Mouse (Mus musculus) cerebellum, adult 18-20 months (tissue): Measurements from ENCODE around the gene Mpp2.

Experiments
- DNase-seq, 2 experiments: peaks; one replicate each; pipeline ENCODE4 v3.0.0; 2021

The Mpp2 gene

GRCm38 (mm10) chr11:102070426-102070825, 17.9 kb downstream of the Mpp2 start:
- no peak for DNase-seq

- no peak for DNase-seq
Observed at GRCm38 (mm10) chr11:102069633-102070032, 18.7 kb downstream of the Mpp2 start.

GRCm38 (mm10) chr11:102068969-102069368, 19.3 kb downstream of the Mpp2 start:
- DNase-seq: no peak

DNA sequence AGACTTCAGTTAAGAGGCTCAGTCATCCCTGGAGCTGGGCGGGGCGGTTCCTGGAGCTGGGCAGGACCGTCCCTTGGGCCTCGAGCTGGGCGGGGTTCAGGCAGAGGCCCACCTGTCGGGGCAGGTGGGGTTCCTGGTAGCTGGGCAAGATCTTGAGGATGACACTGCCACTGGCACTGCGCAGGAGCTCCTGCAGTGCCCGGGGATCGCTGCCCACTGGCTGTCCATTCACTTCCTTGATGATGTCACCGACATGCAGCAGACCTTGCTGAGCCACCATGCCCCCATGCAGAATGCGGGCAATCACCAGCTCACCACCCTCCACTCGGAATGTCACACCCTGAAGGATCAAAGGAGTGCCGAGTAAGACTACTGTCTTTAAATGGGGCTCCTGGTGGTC, 25.2 kb downstream of the Mpp2 start:
- peak; percentile 27 to 35 for DNase-seq

DNA sequence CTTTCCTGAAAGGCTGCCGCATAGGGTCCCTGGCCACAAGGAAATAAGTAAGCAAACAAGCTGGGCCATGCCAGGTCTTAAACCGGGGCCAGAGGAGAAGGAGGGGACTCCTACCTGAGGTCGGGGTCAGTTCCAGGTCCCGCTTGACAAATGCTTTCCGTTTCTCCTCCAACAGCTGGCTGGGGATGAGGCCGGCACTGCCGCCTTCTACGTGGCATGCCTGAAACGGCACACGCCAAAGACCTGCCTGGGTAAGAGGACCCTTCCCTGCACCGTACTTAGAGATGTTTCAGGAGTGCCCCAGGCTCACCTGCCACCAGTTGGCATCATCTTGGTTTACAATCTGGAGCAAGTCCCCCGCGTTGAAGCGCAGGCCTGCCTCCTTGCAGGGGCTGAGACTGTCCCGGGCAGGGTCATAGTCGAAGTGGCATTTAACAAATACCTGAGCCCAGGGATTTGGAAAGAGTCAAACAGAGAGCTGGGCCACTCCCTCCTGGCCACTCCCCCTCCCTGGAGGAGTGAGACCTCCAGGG, 26.3 kb downstream of the Mpp2 start:
- DNase-seq: peak in 1 of 2 experiments; percentile 23

DNA sequence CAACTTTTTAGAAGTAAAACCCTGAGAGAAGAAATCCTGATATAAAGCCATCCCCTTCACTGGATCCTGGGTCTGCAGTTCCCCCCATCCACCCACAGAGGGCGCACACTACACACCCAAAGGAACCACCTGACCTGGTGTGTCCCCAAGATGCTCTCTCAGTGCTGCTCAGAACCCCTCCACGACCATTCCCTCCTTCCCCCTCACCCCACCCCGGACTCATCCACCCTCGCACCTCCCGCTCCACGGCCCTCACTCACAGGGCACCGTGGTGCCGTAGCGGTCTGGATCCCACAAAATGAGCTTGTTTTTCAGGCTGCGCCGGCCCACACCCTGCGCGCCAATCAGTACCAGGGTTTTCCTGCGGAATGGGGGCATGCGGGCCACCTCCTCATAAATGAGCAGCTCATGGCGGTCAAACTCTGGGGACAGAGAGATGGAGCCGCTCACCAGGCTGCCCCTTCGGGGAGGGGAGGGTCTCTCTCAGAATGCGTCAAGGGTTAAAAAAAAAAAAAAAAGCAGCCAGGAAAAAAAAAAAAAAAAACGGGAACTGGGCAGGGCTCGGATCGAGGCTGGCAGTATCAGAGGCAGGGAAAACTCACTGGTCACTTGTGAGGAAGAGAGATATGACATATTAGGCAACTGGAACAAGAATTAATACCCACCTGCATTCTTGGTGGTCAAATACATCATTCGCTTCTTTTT, 26.9 kb downstream of the Mpp2 start:
- DNase-seq: peak; percentile 84 to 90

GRCm38 (mm10) chr11:102053847-102054246, 34.5 kb downstream of the Mpp2 start:
- peak; percentile 71 to 83 for DNase-seq

DNA sequence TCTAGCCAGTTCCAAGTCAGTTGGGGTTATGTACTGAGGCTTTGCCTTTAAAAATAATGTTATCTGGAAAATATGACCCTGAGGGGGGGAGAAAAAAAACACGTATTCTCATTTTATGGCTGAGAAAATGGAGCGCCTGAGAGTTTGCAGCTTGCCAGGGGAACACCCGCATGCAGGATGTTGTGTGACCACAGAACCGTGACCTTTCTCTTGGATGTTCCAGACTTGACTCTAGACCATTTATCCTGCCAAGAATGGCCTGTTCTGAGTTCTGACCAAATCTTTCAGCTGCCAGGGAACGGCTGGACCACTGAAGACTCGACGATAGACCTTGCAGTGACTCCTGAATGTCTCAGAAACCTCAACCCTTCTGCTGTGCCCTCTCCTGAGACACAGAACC, 35.1 kb downstream of the Mpp2 start:
- DNase-seq: no peak

DNA sequence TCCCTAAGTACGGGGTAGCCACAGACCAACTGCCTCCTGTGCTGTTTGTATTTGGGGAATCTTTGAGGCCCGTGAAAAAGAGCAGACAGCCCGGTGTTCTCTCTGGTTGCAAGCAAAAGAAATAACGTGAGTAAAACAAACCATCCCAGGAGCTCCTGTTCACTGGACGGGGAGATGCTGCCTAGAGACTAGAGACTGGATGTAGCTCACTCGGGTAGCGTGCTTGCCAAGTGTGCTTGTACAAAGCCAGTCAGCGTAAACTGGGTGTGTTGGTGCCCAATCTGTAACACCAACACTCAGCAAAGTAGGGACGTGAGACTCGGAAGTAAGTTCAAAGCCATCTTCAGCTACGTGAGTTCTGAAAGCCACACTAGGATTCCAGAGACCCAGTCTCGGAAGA, 35.6 kb downstream of the Mpp2 start:
- DNase-seq: no peak

DNA sequence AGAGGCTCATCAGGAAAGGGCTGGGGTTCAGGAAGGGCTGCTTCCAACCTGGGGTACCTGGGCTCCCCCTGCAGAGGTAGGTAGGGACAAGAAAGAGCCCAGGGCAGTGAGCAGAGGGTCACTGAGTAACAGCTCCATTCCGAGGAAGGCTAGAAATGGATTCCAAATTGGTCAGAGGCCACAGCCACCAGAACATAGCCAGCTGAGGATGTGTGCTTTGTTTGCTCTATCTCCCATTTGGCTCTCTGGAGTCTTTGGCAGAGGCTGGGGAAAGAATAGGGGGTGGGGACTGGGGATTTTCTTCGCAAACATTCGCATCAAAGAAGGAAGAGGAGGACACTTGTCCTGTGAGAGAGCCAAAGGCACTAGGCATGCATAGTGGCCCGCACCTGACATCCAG, 36.4 kb downstream of the Mpp2 start:
- DNase-seq: no peak

DNA sequence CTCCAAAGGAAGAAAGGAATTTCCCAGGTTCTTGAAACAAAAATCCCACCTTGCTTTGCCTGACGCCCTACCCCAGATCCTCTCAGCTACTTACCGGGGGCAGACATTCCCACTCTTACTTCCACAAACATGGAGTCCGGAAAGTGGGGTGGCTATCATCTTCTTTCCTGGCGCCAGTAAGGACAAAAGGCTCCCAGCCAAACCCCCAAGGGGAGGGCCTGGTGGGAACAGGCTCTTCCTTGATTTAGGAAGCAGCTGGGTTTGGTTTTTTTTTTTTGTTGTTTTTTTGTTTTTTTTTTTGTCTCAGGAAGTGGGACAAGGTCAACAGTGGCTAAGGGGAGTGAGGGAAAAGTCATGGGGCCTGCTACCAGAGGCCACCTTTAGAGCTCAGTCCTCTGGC, 36.8 kb downstream of the Mpp2 start:
- DNase-seq: no peak

DNA sequence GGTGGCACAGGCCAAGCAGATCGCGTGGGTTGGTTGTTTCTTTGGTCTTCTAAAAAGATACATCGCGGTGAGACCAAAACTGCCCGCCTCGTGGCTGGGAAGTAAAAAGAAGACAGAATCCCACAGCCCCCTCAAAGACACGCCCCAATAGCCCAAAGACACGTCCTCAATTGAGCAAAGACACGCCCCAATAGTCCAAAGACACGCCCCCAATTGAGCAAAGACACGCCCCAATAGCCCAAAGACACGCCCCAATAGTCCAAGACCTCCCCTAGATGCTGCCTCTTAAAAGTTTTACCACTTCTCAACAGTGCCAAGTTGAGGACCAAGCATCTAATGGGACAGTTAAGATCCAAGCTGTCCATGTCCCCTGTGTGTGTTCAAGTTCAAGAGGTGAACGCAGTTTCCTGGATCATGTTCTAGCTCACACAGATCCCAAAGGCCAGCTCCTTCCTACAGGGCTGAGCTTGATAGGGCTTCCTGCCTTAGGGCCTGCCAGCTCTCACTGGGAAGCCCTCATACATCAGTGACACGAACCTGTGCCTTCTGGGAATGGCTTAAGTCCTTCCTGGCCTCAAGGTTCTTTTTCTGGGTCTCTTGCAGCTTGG, 38.3 kb downstream of the Mpp2 start:
- DNase-seq: no peak

- no peak for DNase-seq
Observed at GRCm38 (mm10) chr11:102046607-102047006, 41.7 kb downstream of the Mpp2 start.

- no peak for DNase-seq
Observed at GRCm38 (mm10) chr11:102044691-102045212, 43.6 kb downstream of the Mpp2 start.

DNA sequence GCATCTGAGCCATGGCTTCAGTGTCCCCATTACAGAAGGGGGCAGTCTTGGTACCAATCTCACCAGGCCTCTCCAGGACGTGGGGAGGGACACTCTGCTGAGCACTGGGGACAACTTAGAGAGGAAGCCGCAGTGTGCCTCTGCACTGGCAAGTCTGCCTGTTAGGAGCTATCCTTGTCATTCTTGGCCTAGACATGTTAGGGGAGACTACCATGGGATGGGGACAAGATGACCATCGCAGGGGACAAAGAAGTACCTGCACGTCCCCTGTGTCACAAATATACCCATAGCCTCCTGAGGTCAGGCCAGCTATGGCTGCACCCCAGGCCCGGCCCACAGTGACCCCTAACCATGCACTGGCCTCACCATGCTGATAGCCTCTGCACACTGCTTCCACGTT, 44.9 kb downstream of the Mpp2 start:
- DNase-seq: no peak

- no peak for DNase-seq
Observed at GRCm38 (mm10) chr11:102042971-102043370, 45.3 kb downstream of the Mpp2 start.

DNA sequence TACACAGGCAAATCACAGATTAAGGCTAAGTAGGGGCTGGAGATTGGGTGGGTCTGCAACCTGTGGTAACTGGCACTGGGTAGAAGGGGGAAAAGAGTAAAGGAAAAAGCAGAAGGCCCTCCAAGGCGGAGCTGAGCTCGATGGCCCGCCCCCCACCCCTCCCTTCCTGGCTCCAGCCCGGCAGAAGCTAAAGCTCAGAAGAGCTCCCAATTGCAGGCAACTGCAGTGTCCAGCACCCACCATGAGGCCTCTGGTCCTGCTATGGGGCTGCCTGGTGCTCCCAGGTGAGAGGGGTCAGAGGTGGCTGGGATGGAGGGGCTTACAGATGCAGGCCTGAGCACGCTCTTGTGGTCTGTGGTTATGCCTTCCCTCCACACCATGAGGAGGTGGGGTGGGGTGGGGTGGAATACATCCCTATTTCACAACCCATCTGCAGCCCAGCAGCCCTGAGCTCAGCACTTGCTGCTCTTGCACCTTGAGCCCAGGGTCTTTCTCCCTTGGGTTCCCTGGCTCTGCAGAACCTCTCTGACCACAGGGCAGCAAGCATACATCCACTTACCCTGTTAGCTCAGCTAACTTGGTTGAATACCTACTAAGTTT, 46.9 kb downstream of the Mpp2 start, which contains the start of gene Cd300lg:
Gene Cd300lg, plus strand, starts transcription at position 160 of the 600 bp plus-strand sequence.
- DNase-seq: no peak

- peak in 1 of 2 experiments; percentile 25 for DNase-seq
Observed at GRCm38 (mm10) chr11:102040646-102041045, 47.7 kb downstream of the Mpp2 start.

DNA sequence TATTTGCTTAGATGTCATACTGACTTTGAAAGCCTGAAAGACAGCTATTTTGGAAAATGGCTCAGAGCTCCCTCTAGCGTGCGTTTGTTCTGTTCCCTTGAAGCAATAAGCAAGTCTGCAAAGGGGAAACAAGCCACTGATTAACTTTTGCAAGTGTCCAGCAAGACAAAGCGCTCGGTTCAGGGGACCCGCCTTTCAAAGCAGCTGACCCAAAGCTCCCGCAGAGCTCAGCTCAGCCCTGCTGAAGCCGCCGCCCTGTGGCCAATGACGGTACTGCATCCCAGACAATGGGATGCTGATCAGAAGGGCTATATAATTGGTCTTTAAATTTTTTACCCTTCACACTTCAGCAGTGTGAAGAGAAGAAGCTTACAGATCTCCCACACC, 48.2 kb downstream of the Mpp2 start:
- DNase-seq: peak; percentile 88 to 92

- DNase-seq: peak in 1 of 2 experiments; percentile 26
Observed at GRCm38 (mm10) chr11:102039487-102040137, 48.7 kb downstream of the Mpp2 start.

DNA sequence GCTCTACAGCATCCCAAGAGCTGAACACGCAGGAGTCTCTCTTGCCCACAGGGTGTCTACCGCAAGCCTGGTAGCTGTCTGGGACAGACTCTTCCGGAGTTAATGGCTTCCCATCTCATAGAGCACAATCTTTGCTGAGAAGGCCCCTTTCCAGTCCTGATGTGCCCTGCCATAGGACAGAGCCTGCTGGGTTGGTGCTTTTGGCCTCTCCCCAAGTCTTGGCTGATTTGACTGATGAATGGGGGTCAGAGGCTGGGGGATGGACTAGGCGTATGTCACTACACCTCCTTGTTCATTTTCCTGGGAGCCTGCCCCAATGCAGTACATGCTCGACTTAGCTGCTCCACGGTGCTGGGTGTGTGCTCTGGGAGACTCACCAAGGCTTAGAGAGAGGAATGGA, 50.5 kb downstream of the Mpp2 start:
- DNase-seq: peak in 1 of 2 experiments; percentile 22

DNA sequence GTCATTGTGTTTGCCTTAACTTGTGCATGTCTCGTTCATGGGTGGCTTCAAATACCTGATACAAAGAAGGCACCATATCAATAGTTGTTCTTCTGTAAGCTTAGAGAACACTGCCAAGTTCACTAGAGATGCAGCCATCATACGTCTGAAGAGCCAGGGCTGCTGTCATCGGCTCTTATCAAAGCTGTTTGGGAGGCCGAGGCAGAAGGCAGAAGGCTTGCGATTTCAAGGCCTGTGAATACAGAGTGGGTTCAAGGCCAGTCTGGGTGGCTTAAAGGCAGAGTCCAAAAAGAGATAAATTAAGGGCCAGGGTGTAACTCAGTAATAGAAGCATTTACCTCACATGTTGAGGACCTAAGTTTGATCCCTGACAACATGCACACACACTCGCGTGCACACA, 52.0 kb downstream of the Mpp2 start:
- no peak for DNase-seq

GRCm38 (mm10) chr11:102035456-102035960, 52.8 kb downstream of the Mpp2 start:
- DNase-seq: peak in 1 of 2 experiments; percentile 25
